Mouse (Mus musculus) midbrain, postnatal 0 days (tissue): ENCODE measurements around the gene Txndc11. TPM values are rescaled to one million over a fixed set of nuclear protein-coding genes. Genes with fewer than 3 reads are reported as not detected.

ENCODE experiments used
- ATAC-seq: fragments of 200-750 bp; cut with Nextera tagmentation; 2 replicates; pipeline ENCODE4 v1.8.0; 2017; ENCODE audit warnings: moderate number of reproducible peaks, mild to moderate bottlenecking, moderate TSS enrichment, moderate library complexity; ENCODE audit not compliant: low FRiP score
- DNase-seq: peaks from one replicate; pipeline ENCODE4 v3.0.0-alpha.2; 2015; ENCODE audit warnings: low spot score
- H3K27ac ChIP-seq: fragments of 300-500 bp; sonication (generic); 2 replicates; pipeline ENCODE4 v1.5.1; 2014; ENCODE audit warnings: low read depth, mild to moderate bottlenecking, low read length, mixed read lengths
- H3K27me3 ChIP-seq: fragments of 300-500 bp; sonication (generic); 2 replicates; pipeline ENCODE4 v1.6.1; 2014; ENCODE audit warnings: low read length, control low read depth, mixed read lengths; ENCODE audit not compliant: insufficient read depth
- H3K36me3 ChIP-seq: fragments of 300-500 bp; sonication (generic); 2 replicates; pipeline ENCODE4 v1.6.1; 2014; ENCODE audit warnings: low read length, control low read depth, mixed read lengths; ENCODE audit not compliant: insufficient read depth
- H3K4me1 ChIP-seq: fragments of 300-500 bp; sonication (generic); 2 replicates; pipeline ENCODE4 v1.6.1; 2014; ENCODE audit warnings: mild to moderate bottlenecking, control low read depth, antibody characterized with exemption, low read length, mixed read lengths; ENCODE audit not compliant: insufficient read depth
- H3K4me2 ChIP-seq: fragments of 300-500 bp; sonication (generic); 2 replicates; pipeline ENCODE4 v1.6.1; 2014; ENCODE audit warnings: low read depth, mild to moderate bottlenecking, low read length, mixed read lengths; ENCODE audit not compliant: poor library complexity, severe bottlenecking
- H3K4me3 ChIP-seq: fragments of 300-500 bp; sonication (generic); 2 replicates; pipeline ENCODE4 v1.5.1; 2014; ENCODE audit warnings: low read depth, mild to moderate bottlenecking, low read length, moderate library complexity
- H3K9ac ChIP-seq: fragments of 300-500 bp; sonication (generic); replicated peaks from 2 replicates; pipeline ENCODE4 v1.6.1; 2014; ENCODE audit warnings: mild to moderate bottlenecking, low read length, moderate library complexity, mixed read lengths; ENCODE audit not compliant: poor library complexity, severe bottlenecking
- H3K9me3 ChIP-seq: fragments of 300-500 bp; sonication (generic); 2 replicates; pipeline ENCODE4 v1.6.1; 2016; ENCODE audit warnings: low read length, control low read depth
- CTCF ChIP-seq: IDR thresholded peaks from 2 replicates; pipeline ENCODE4 v1.5.1; 2016; ENCODE audit warnings: antibody characterized with exemption, mild to moderate bottlenecking
- WGBS: fragments of 180-500 bp; shearing (Covaris S2); extraction: QIAGEN DNeasy Blood & Tissue Kit; methylation state at CpG from one replicate; pipeline ENCODE4 v1.1.7; 2014; 5-methylcytosine and 5-hydroxymethylcytosine counted together
- polyA plus RNA-seq: library from polyadenylated mRNA; unstranded; fragments of >200 nt; fragmentation: Nextera tagmentation; extraction: Ambion mirVana; gene quantifications from 2 replicates; pipeline ENCODE4 v1.2.1, GENCODE M21; 2015
- total RNA-seq: library from RNA; depleted of rRNA; stranded (reverse); fragments of >200 nt; gene quantifications from 2 replicates; pipeline ENCODE4 v1.2.3, GENCODE M21; 2014

Gene Txndc11
- total and polyA plus RNA-seq, 2 experiments from 2014 or later = 30.5 to 48.4 TPM

- no peaks in the 10 kb centered on the region for H3K27me3 ChIP-seq
- no peak for DNase-seq
- ATAC-seq = no peak
- WGBS = 93% methylated on average over 13 of the region's 13 CpGs
- no peaks in the 10 kb centered on the region for H3K9me3 ChIP-seq
- TF ChIP-seq CTCF = no peak
- no peaks in the 10 kb centered on the region for H3K4me1 ChIP-seq
- no peak overlapping the region for H3K4me3 ChIP-seq
- no peak overlapping the region for H3K4me2 ChIP-seq
- H3K36me3 ChIP-seq = peaks cover 19% of the 10 kb centered on the region
- no peak overlapping the region for H3K9ac ChIP-seq
- no peak overlapping the region for H3K27ac ChIP-seq
Observed at GRCm38 (mm10) chr16:11093717-11094386, 40.6 kb downstream of the Txndc11 start.

GRCm38 (mm10) chr16:11092523-11092922 is 41.9 kb downstream of the Txndc11 start:
- TF ChIP-seq CTCF = no peak
- no peak for DNase-seq
- no peak for ATAC-seq
- Histone ChIP-seq H3K4me3 (no peak overlapping the region), H3K36me3 (peaks cover 29% of the 10 kb centered on the region), H3K9ac (no peak overlapping the region), H3K4me2 (no peak overlapping the region), H3K27me3 (no peaks in the 10 kb centered on the region), H3K9me3 (no peaks in the 10 kb centered on the region), H3K27ac (no peak overlapping the region), H3K4me1 (no peaks in the 10 kb centered on the region)
- WGBS = 84% methylated on average over 3 of the region's 3 CpGs

GRCm38 (mm10) chr16:11092061-11092460 is 42.4 kb downstream of the Txndc11 start:
- TF ChIP-seq CTCF = no peak
- Histone ChIP-seq H3K36me3 (peaks cover 29% of the 10 kb centered on the region), H3K9ac (no peak overlapping the region)

GRCm38 (mm10) chr16:11090836-11091570 is 43.4 kb downstream of the Txndc11 start:
- Histone ChIP-seq H3K9ac (no peak overlapping the region), H3K27ac (peak overlapping the region; percentile 55), H3K9me3 (no peaks in the 10 kb centered on the region), H3K36me3 (peaks cover 32% of the 10 kb centered on the region), H3K4me3 (no peak overlapping the region), H3K27me3 (no peaks in the 10 kb centered on the region), H3K4me1 (no peaks in the 10 kb centered on the region), H3K4me2 (no peak overlapping the region)
- DNase-seq (no peak), ATAC-seq (no peak)
- no peak for TF ChIP-seq CTCF
- WGBS = 80% methylated on average over 10 of the region's 10 CpGs

More at GRCm38 (mm10) chr16:11092061-11092460, 42.4 kb downstream of the Txndc11 start:
- Histone ChIP-seq H3K4me3 (no peak overlapping the region), H3K27ac (no peak overlapping the region), H3K4me1 (no peaks in the 10 kb centered on the region), H3K9me3 (no peaks in the 10 kb centered on the region), H3K4me2 (no peak overlapping the region), H3K27me3 (no peaks in the 10 kb centered on the region)
- DNase-seq (no peak), ATAC-seq (no peak)
- 66% methylated on average over 4 of the region's 4 CpGs for whole genome bisulfite sequencing

- DNase-seq (peak; percentile 84), ATAC-seq (peak; percentile 79)
- Histone ChIP-seq H3K27me3 (no peaks in the 10 kb centered on the region), H3K9ac (no peak overlapping the region), H3K4me3 (no peak overlapping the region), H3K27ac (peak overlapping the region; percentile 43), H3K4me1 (no peaks in the 10 kb centered on the region), H3K4me2 (no peak overlapping the region), H3K36me3 (peaks cover 44% of the 10 kb centered on the region), H3K9me3 (no peaks in the 10 kb centered on the region)
- TF ChIP-seq CTCF = peak; percentile 57
- WGBS = 44% methylated on average over 5 of the region's 5 CpGs
Observed at GRCm38 (mm10) chr16:11086856-11087588, 47.4 kb downstream of the Txndc11 start.
